Mouse (Mus musculus) retina, postnatal 1 day (tissue): ENCODE measurements at regions not wholly inside any gene's neighbourhood (a gene's known extent, or its start where the extent isn't known, plus 50 kb on each side); places are given as distances from the start of the nearest gene placed in this dataset.
"Not testable (repeated sequence)": the region's sequence is repeated elsewhere in the genome, so short reads cannot be mapped to it uniquely, and the experiment has no call there.

ENCODE experiments used
- DNase-seq: peaks from one replicate; pipeline ENCODE4 v3.0.0-alpha.2; 2012

GRCm38 (mm10) chr3:60811924-60812323 is 190.7 kb upstream of the P2ry1 start:
- peak; percentile 3 for DNase-seq

DNA sequence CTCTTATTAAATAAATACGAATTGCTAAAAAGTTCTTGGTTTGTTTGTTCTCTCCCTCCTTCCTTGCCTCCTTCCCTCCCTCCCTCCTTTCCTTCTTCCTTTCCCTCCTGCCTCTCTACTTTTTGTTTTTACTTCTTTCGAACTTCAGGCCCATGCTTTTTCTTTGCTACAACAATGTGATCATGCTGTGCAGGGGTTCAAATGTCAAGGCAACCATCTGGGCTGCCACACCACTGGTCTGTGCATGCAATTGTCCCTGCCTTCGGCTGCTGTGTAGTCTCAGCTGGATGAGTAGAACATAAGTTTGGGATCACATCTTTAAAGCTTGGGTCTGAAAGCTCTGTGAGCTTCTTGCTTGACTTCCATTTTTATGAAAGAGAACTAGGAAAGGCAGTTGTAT is 189.1 kb upstream of the P2ry1 start:
- DNase-seq, result no peak

DNA sequence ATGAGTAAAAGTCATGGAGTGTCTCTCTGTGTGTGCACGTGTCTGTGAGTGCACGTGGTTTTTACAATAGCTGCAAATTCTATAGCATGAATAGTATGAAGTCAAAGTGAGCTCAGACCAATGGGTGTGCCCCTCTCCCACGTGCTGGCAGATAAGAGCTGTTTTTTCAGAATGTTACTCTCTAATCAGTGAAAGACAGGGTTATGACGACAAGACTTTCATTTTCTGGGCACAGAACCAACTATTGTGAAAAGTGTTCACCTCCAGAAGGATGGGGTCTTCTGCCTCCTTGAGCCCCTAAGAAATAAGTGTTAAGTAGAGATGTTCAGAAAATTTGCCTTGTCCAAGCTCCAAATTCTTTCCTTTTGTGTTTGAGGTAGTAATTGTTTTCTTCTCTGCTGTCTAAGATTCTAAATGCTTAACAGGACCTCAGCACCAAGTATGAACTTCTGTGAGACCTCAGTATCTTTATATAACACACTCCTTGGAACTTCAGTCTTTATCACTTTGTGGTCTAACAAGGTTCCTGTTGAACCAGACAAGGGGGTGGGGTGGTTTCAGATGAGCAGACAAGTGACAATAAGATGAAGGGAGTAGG is 182.8 kb upstream of the P2ry1 start:
- no peak for DNase-seq

GRCm38 (mm10) chr3:60821463-60821862 is 181.1 kb upstream of the P2ry1 start:
- no peak for DNase-seq

DNA sequence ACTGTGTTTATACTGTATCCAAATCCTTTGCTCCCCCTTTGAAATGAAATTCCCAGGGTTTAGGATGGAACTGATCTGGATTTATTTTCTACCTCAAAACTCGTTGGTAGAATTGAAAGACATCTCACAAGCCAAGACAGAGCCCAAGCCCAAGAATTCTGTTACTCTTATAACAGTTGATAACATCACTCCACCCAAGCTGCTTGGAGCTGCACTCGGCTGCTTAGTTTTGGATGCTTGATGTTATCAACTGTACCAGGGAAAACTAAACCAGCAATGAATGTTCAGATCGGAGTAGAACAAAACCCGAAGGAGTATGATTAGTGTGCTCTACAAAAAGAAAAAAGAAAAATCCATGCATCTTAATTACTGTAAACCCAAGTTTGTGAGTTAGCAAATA is 175.8 kb upstream of the P2ry1 start:
- no peak for DNase-seq

DNA sequence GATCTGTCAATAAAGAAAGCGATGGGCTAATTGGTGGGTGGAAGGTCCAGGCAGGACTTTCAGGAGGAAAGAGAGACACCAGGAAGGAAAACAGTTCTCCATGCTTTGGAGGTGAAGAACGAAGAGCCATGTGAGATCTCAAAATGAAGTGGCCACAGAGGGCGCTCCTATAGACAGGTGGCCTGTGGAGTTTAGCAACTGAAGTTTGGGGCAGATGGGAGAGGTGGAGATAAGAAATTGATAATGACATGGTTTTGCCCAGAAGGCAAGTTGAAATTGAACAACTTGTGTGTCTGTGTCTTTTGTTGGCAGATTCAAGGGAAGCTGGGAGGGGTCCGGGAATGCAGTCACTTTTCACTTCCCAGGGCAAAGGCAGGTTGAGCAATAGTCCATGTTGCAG is 170.2 kb upstream of the P2ry1 start:
- DNase-seq, result no peak

DNA sequence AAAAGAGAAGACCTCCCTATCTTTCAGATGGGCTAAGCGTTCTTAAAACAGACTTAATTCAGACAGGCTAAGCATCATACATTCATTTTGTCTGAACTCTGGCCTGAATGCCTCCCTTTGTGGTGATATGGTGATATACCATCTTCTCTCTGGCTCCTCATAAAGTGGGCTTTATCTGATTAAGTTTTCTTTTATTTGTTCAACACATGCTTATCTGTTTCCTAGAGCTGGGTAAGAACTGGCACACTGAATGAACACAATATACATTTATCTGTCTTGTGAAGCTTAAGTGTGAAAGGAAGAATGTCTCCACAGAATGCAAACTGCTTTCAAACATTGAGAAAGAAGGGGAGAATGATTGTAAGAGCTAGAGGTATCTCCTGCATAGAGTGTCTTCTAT is 160.7 kb upstream of the P2ry1 start:
- no peak for DNase-seq

- no peak for DNase-seq
Observed at GRCm38 (mm10) chr3:60845293-60845692, 157.3 kb upstream of the P2ry1 start.

- no peak for DNase-seq
Observed at GRCm38 (mm10) chr3:60848437-60848836, 154.2 kb upstream of the P2ry1 start.

DNA sequence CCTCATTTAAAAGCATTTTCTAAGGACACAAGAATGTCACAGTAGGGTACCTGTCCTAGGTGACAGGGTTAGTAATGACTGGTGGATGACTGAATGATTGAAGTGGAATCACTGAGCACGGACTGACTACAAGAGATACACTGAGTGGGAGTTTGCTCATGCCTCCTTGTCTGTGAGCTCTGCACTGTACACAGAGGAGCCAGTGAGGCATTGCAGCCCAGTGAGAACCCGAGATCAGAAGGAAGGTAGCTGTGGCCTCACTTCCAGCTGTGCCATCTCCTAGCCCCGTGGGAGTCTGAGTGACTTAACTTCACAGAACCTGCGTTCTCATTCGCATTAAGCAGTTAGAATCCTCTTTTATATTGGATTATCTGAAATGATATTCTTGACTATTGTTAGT is 148.8 kb upstream of the P2ry1 start:
- no peak for DNase-seq

- DNase-seq, result no peak
Observed at GRCm38 (mm10) chr3:60855734-60856133, 146.9 kb upstream of the P2ry1 start.

- DNase-seq, result no peak
Observed at GRCm38 (mm10) chr3:60858474-60859118, 144.0 kb upstream of the P2ry1 start.

DNA sequence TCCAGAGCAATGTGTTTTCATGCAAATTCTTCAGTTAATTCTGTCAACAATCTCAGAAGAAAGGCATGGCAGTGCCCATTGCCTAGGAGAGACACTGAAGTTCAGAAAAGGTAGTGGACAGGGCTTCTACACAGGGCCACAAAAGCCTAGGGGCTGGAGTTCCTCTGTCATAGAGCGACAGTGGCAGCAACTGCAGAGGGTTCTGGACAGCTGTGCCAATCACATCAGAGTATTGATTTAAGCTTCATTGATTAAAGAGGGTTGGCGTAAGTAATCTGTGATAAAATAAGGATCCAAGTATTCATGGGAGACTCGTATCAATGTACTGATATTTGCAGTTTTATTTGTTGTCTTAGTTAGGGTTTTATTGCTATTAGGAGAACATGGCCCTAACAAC is 143.5 kb upstream of the P2ry1 start:
- no peak for DNase-seq

DNA sequence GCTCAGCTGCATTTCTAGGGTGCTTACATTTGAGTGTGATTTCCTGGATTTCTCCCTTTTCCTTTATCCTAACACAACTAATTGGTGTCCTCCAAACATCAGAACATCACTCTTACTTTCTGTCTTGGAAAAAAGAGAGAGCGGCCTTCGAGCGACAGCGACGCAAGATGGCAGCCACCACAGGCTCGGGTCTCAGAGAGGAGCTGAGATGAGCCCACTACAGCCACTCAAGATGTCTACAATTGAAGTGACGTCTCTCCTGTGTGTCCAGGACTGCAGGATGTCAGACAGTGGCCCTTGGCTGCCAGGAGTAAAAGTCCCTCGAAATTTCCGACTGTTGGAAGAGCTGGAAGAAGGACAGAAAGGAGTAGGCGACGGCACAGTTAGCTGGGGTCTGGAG is 125.7 kb upstream of the P2ry1 start:
- DNase-seq, result not testable (repeated sequence)

GRCm38 (mm10) chr3:60878880-60879279 is 123.7 kb upstream of the P2ry1 start:
- no peak for DNase-seq

GRCm38 (mm10) chr3:60884027-60884426 is 118.6 kb upstream of the P2ry1 start:
- DNase-seq, result peak; percentile 0

- no peak for DNase-seq
Observed at GRCm38 (mm10) chr3:60889191-60889861, 113.3 kb upstream of the P2ry1 start.

- DNase-seq, result no peak
Observed at GRCm38 (mm10) chr3:60897628-60898269, 104.8 kb upstream of the P2ry1 start.

DNA sequence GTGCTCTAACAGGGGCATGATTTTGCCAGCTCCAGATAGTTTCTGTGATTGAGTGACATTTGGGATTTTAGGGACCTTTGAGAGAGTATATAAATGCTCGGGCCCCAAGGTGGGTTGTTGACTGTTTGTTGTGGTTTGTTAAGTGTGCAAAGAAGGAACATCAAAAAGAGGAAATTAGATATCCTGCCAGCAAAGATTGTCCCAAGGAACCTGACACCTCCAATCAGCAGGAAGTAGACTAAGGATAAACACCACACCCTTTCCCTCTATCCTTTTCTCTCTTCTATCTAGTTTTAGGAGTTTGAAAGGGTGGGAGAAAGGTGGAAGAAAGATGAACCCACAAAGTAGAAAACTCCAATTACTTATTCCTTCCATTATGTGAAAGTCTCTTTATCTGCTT is 103.9 kb upstream of the P2ry1 start:
- DNase-seq, result no peak

GRCm38 (mm10) chr3:60901571-60901970 is 101.0 kb upstream of the P2ry1 start:
- DNase-seq, result no peak

DNA sequence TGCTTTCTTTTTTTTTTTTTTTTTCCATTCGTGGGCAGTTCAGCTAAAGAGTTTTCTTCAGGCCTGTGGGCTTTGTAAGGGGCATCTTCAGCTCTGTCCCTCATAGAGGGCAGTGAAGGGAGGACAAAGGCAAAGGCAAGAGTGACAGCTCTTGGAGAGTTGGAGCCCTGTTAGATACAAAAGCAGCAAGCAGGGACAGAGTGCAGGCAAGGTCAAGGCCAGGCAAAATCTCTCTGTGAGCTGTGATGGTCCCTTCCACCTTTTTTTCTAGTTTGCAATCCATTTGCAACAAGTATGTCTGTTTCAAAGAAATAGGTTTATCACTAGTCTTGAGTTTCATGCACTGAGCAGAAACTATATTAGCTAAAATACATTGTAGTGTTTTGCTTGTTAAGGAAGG is 86.2 kb upstream of the P2ry1 start:
- no peak for DNase-seq

DNA sequence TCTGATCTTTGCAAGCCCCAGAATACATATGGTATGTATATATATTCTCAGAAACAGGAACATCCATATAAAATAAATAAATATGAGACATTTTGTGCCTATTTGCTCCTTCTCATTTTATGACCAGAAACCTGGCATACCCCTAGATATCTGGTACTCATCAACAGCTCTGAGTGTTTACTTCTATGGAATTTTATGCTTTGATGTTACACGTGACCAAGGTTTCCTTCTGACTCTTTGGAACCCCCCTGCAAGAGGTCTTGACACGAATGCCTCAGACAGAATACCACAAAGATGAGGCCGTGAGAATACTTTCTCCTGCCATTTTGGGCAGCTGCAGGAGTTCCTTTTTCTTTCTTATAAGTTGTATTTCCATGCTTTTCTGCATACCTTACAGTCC is 85.3 kb upstream of the P2ry1 start:
- DNase-seq, result no peak

DNA sequence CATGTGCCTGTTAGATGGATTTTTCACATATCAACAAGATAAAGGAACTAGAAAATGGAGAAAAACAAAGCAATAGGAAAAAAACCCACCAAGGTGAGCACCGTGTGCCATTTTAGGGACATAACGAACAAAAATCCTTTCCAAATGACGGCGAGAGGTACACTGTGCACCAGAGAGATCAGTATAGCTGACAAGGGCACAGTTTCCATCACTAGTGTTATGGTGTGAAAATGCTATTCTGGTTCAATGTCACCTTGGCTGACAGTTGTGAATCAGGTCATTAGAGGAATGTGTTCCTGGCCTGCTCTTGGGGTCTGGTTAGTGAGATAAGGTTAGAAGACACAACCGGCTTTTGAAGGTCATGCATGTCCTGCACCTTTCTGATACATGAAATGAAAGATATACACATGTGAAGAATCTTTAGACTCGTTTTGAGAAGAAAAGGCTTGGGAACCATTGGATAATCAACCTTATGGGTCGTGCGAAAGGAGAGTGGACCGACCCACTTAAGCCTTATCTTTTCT is 76.5 kb upstream of the P2ry1 start:
- DNase-seq, result no peak

GRCm38 (mm10) chr3:60928910-60929309 is 73.7 kb upstream of the P2ry1 start:
- DNase-seq, result peak; percentile 1
